In genomic region chr4:117317701-117318190, GRCm38 (mm10) we compare ENCODE assay signal across 9 mouse cellular contexts.
DNase-seq lines count a peak whose midpoint lies in the region; ATAC-seq lines count a peak whose summit lies in the region.
"Had no signal": no experiment of that assay in that cellular context is flagged by ENCODE, and none has a peak within 500 bp of the region (broad histone marks: within the 10 kb centered on the region; RNA-seq: fewer than 3 reads in every experiment).

No protein-coding gene starts in this region.

- DNase-seq in adrenal gland, postnatal 14 days: peak; percentile 28
- no peak for DNase-seq in adrenal gland, postnatal 10 days
- peak; percentile 25 for DNase-seq in layer of hippocampus, adult 9-11 months
- DNase-seq in neural tube, embryonic 11.5 days (ENCODE audit: low spot score): peak; percentile 75
- no peak for DNase-seq in left cerebral cortex, postnatal 14 days (ENCODE audit: low spot score in 2 of 2)
- no peak for DNase-seq in right cerebral cortex, postnatal 36 days (ENCODE audit: low spot score in 2 of 2)
- DNase-seq in kidney, postnatal 10 days: no peak

- no peak overlapping the region for H3K27ac ChIP-seq in forebrain, embryonic 15.5 days (replicated peaks)
- H3K27ac ChIP-seq in neural tube, embryonic 11.5 days (ENCODE audit: low read depth, low read length): 0 out of 2 replicates have a peak overlapping the region, but pooled peaks have one; percentile 31
- H3K27ac ChIP-seq: lung, embryonic 15.5 days had no signal

- peaks cover 19% of the 10 kb centered on the region for H3K4me1 ChIP-seq in forebrain, embryonic 15.5 days
- peaks cover 31% of the 10 kb centered on the region for H3K4me1 ChIP-seq in neural tube, embryonic 11.5 days (ENCODE audit: control insufficient read depth, insufficient read depth, low read length)

- peak overlapping the region; percentile 6 for H3K4me3 ChIP-seq in forebrain, embryonic 15.5 days
- H3K4me3 ChIP-seq in neural tube, embryonic 11.5 days (ENCODE audit: low read depth, low read length): no peak overlapping the region
- H3K4me3 ChIP-seq: lung, embryonic 15.5 days had no signal

- peak overlapping the region; percentile 36 for H3K4me2 ChIP-seq in forebrain, embryonic 15.5 days (replicated peaks)
- 0 out of 2 replicates have a peak overlapping the region, but pooled peaks have one; percentile 7 for H3K4me2 ChIP-seq in neural tube, embryonic 11.5 days (ENCODE audit: low read depth)
- H3K4me2 ChIP-seq: lung, embryonic 15.5 days had no signal

- 0 out of 2 replicates have a peak, but pooled peaks have one; percentile 51 for ATAC-seq in forebrain, embryonic 15.5 days (replicated peaks)
- ATAC-seq in neural tube, embryonic 11.5 days (ENCODE audit: insufficient read depth, low FRiP score, low TSS enrichment): peak; percentile 53; the same call in 1 of the 2 replicates

- no peaks in the 10 kb centered on the region for H3K9me3 ChIP-seq in forebrain, embryonic 15.5 days
- no peaks in the 10 kb centered on the region for H3K9me3 ChIP-seq in neural tube, embryonic 11.5 days (ENCODE audit: control insufficient read depth, low read length)
- H3K9me3 ChIP-seq: lung, embryonic 15.5 days had no signal

- 16% methylated on average over 18 of the region's 18 CpGs for WGBS in forebrain, embryonic 15.5 days
- 9% methylated on average over 18 of the region's 18 CpGs for WGBS in neural tube, embryonic 11.5 days

- intact Hi-C loops in left cerebral cortex, postnatal 14 days (cut with DNase I): no loop called here

- 0 out of 2 replicates have a peak overlapping the region, but pooled peaks have one; percentile 0 for H3K9ac ChIP-seq in forebrain, embryonic 15.5 days (replicated peaks)
- no peak overlapping the region for H3K9ac ChIP-seq in neural tube, embryonic 11.5 days (ENCODE audit: low read length)
- H3K9ac ChIP-seq: lung, embryonic 15.5 days had no signal

- no peaks in the 10 kb centered on the region for H3K36me3 ChIP-seq in forebrain, embryonic 15.5 days
- no peaks in the 10 kb centered on the region for H3K36me3 ChIP-seq in neural tube, embryonic 11.5 days (ENCODE audit: control insufficient read depth, insufficient read depth, low read length)
- H3K36me3 ChIP-seq: lung, embryonic 15.5 days had no signal

- H3K27me3 ChIP-seq in forebrain, embryonic 15.5 days: peaks cover 31% of the 10 kb centered on the region
- H3K27me3 ChIP-seq in neural tube, embryonic 11.5 days (ENCODE audit: control insufficient read depth, insufficient read depth, low read length): peaks cover 57% of the 10 kb centered on the region

Comparison
In these comparisons a context has a peak if more than half of its experiments do, and no peak if none do; other contexts are left out.
1. DNase-seq: peak in adrenal gland, postnatal 14 days (single experiment), layer of hippocampus, adult 9-11 months (single experiment) and neural tube, embryonic 11.5 days (single experiment); none in adrenal gland, postnatal 10 days (single experiment), left cerebral cortex, postnatal 14 days (0 of 2), right cerebral cortex, postnatal 36 days (0 of 2) and kidney, postnatal 10 days (single experiment).